Mouse (Mus musculus): Measurements from ENCODE around the gene Fitm2.

- TF ChIP-seq CTCF (IDR thresholded peaks at IDR 0.05 in 2 of 3, conservative IDR thresholded peaks at IDR 0.05 in 1 of 3; ENCODE audit: control insufficient read depth in 1 of 3, insufficient read depth in 1 of 3, low read depth in 2 of 3, low read length in 3 of 3, poor library complexity in 1 of 3, severe bottlenecking in 1 of 3) = no peak
- no peak for TF ChIP-seq HCFC1 (IDR thresholded peaks at IDR 0.05; ENCODE audit: low read depth, low read length)
- no peak for TF ChIP-seq MXI1 (IDR thresholded peaks at IDR 0.05; ENCODE audit: low read depth, low read length)
- TF ChIP-seq MEF2A (IDR thresholded peaks at IDR 0.05; ENCODE audit: extremely low read depth, insufficient replicate concordance, low read depth, low read length, poor library complexity, severe bottlenecking) = no peak
- no peak for TF ChIP-seq SMC3 (IDR thresholded peaks at IDR 0.05; ENCODE audit: low read depth, low read length)
- no peak for TF ChIP-seq TBP (IDR thresholded peaks at IDR 0.05; ENCODE audit: low read depth, low read length)
- no peak for TF ChIP-seq CHD2 (IDR thresholded peaks at IDR 0.05; ENCODE audit: low read length)
- no peak for TF ChIP-seq MYC (IDR thresholded peaks at IDR 0.05; ENCODE audit: low read depth, low read length)
- no peak for TF ChIP-seq ETS1 (IDR thresholded peaks at IDR 0.05; ENCODE audit: low read depth, low read length)
- no peak for TF ChIP-seq POLR2A (IDR thresholded peaks at IDR 0.05; ENCODE audit: control insufficient read depth in 1 of 2, insufficient read depth in 1 of 2, low read depth in 1 of 2, low read length in 2 of 2, poor library complexity in 1 of 2)
- no peak for TF ChIP-seq KAT2A (conservative IDR thresholded peaks at IDR 0.05; ENCODE audit: low read depth, low read length)
Measured at GRCm38 (mm10) chr2:163481539-163482029, 9.2 kb upstream of the Fitm2 start.
